Mouse (Mus musculus): ENCODE measurements around the gene Pnkd. TPM values are rescaled to one million over a fixed set of nuclear protein-coding genes. Genes with fewer than 3 reads are reported as not detected.

Pnkd gene
- polyA plus RNA-seq, 1 experiment from 2014 or later: 225 TPM

DNA sequence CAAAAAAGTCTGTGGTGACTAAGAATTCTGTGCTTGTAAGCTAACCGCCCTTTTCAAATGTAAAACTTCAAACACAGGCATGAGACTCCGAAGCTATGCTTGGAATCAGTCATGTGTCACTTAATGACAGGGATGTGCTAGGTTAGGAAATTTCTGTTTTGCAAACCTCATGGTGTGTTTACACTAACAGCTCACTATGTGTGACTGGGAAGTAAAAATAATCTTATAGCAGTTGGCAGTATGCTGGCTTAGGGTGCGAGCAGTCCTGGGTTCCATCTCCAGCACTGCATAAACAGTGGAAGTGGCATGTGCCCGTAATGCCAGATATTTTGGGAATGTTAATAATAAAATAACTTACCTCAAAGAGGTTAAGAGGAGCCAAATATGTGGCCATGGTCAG is 20.2 kb downstream of the Pnkd start:
- Histone ChIP-seq H3K4me3 (ENCODE audit: low read depth, low read length) (no peak overlapping the region), H3K4me1 (ENCODE audit: control insufficient read depth, insufficient read depth, low read length) (peaks cover 24% of the 10 kb centered on the region), H3K27me3 (ENCODE audit: control insufficient read depth, insufficient read depth, low read length) (no peaks in the 10 kb centered on the region), H3K36me3 (ENCODE audit: control insufficient read depth, insufficient read depth, low read length) (no peaks in the 10 kb centered on the region), H3K27ac (ENCODE audit: low read depth, low read length) (no peak overlapping the region), H3K4me2 (no peak overlapping the region), H3K9me3 (replicated peaks; ENCODE audit: control insufficient read depth, low read length) (no peaks in the 10 kb centered on the region), H3K9ac (ENCODE audit: low read depth, low read length) (no peak overlapping the region)
- no peak for ATAC-seq (replicated peaks; ENCODE audit: insufficient number of reproducible peaks, low FRiP score, low TSS enrichment)
- WGBS (ENCODE audit: insufficient replicate concordance): 64% methylated on average over 4 of the region's 4 CpGs

- H3K27me3 ChIP-seq (ENCODE audit: control insufficient read depth, insufficient read depth, low read length): no peaks in the 10 kb centered on the region
- H3K4me3 ChIP-seq (ENCODE audit: low read depth, low read length): peak within 1 kb of the TSS; percentile 73
- ATAC-seq (replicated peaks; ENCODE audit: insufficient number of reproducible peaks, low FRiP score, low TSS enrichment): no peak
- WGBS (ENCODE audit: insufficient replicate concordance): 92% methylated on average over 2 of the region's 2 CpGs
- no peak within 1 kb of the TSS for H3K9ac ChIP-seq (ENCODE audit: low read depth, low read length)
- H3K9me3 ChIP-seq (replicated peaks; ENCODE audit: control insufficient read depth, low read length): no peaks in the 10 kb centered on the region
- H3K4me1 ChIP-seq (ENCODE audit: control insufficient read depth, insufficient read depth, low read length): peaks cover 21% of the 10 kb centered on the region
- H3K36me3 ChIP-seq (ENCODE audit: control insufficient read depth, insufficient read depth, low read length): no peaks in the 10 kb centered on the region
- peak within 1 kb of the TSS; percentile 85 for H3K4me2 ChIP-seq
- H3K27ac ChIP-seq (ENCODE audit: low read depth, low read length): no peak within 1 kb of the TSS
Measured at GRCm38 (mm10) chr1:74305522-74305921, 20.8 kb downstream of the Pnkd start, which contains the start of gene Tmbim1. Gene Tmbim1 (minus strand): TSS chr1:74305622.

- Histone ChIP-seq H3K9ac (ENCODE audit: low read depth, low read length) (no peak overlapping the region), H3K4me2 (no peak overlapping the region), H3K36me3 (ENCODE audit: control insufficient read depth, insufficient read depth, low read length) (no peaks in the 10 kb centered on the region), H3K9me3 (replicated peaks; ENCODE audit: control insufficient read depth, low read length) (no peaks in the 10 kb centered on the region), H3K27ac (ENCODE audit: low read depth, low read length) (no peak overlapping the region), H3K4me1 (ENCODE audit: control insufficient read depth, insufficient read depth, low read length) (peaks cover 18% of the 10 kb centered on the region), H3K4me3 (ENCODE audit: low read depth, low read length) (no peak overlapping the region), H3K27me3 (ENCODE audit: control insufficient read depth, insufficient read depth, low read length) (no peaks in the 10 kb centered on the region)
- 96% methylated on average over 1 of the region's 1 CpGs for WGBS (ENCODE audit: insufficient replicate concordance)
- no peak for ATAC-seq (replicated peaks; ENCODE audit: insufficient number of reproducible peaks, low FRiP score, low TSS enrichment)
Measured at GRCm38 (mm10) chr1:74307146-74307545, 22.4 kb downstream of the Pnkd start.

DNA sequence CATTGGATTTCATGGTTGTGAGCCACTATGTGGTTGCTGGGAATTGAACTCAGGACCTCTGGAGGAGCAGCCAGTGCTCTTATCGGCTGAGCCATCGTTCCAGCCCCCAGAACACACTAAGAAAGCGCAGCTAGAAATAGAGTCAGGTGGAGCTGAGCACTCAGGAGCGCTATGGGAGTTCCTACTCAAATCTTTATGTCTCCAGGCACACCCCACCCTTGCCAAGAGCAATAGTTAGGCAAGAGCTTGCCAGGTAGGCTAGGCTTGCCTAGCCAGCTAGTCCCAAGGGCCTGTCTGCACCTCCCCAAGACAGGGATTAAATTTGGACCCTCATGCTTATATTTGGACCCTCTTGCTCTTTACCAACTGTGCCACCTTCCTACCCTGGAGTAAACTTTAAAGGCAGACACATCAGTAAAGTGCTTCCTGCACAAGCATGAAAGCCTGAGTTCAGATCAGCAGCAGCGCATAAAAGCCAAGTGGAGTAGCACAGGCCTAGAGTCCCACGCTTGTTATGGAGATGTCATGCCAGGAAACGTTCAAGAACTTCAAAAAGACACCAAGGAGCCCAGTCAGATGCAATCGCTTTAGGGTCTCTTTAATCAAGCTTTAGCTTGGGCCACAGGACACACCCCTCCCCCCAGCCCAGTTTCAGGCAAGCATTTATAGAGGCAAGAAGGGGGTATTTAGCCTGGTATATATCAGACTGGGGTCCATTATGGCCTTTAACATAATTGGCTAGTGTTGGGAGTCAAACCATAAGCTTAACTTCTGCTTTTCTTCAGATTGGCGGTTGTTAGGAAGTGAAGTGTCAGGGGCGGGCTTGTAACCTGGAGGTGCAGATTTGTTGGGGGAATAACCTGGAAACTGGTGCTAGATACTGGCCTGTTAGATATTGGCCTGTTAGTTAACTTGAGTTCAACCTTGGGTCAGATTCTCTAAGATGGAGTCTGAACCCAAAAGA is 23.6 kb downstream of the Pnkd start:
- Histone ChIP-seq H3K36me3 (ENCODE audit: control insufficient read depth, insufficient read depth, low read length) (no peaks in the 10 kb centered on the region), H3K4me3 (ENCODE audit: low read depth, low read length) (no peak overlapping the region), H3K9me3 (replicated peaks; ENCODE audit: control insufficient read depth, low read length) (no peaks in the 10 kb centered on the region), H3K4me1 (ENCODE audit: control insufficient read depth, insufficient read depth, low read length) (peaks cover 12% of the 10 kb centered on the region), H3K27ac (ENCODE audit: low read depth, low read length) (no peak overlapping the region), H3K4me2 (no peak overlapping the region), H3K9ac (ENCODE audit: low read depth, low read length) (no peak overlapping the region), H3K27me3 (ENCODE audit: control insufficient read depth, insufficient read depth, low read length) (no peaks in the 10 kb centered on the region)
- WGBS (ENCODE audit: insufficient replicate concordance): 68% methylated on average over 10 of the region's 10 CpGs
- no peak for ATAC-seq (replicated peaks; ENCODE audit: insufficient number of reproducible peaks, low FRiP score, low TSS enrichment)

DNA sequence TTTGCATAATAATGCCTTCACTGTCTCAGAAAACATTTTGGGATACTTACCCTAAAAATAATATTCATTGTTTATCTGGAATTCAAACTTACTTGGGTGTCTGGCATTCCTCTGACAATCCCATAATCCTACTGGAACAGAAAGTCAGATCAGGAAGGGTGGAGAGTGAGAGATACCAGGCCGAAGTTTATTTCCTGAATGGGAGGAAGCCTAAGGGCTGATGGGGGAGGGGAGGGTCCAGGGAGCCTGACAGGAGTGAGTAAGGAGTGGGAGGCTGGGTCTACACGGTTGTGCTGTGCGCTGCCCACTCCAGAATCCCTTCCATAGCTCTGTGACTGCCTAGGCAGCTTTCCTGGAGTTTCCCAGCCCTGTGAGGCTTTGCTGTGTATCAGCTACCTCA is 25.0 kb downstream of the Pnkd start:
- H3K4me2 ChIP-seq: no peak overlapping the region
- no peaks in the 10 kb centered on the region for H3K36me3 ChIP-seq (ENCODE audit: control insufficient read depth, insufficient read depth, low read length)
- H3K27ac ChIP-seq (ENCODE audit: low read depth, low read length): peak overlapping the region; percentile 84
- H3K27me3 ChIP-seq (ENCODE audit: control insufficient read depth, insufficient read depth, low read length): no peaks in the 10 kb centered on the region
- peak; percentile 71; the same call in 1 of the 2 replicates for ATAC-seq (replicated peaks; ENCODE audit: insufficient number of reproducible peaks, low FRiP score, low TSS enrichment)
- 0 out of 2 replicates have a peak overlapping the region, but pooled peaks have one; percentile 46 for H3K9ac ChIP-seq (ENCODE audit: low read depth, low read length)
- H3K4me3 ChIP-seq (ENCODE audit: low read depth, low read length): no peak overlapping the region
- H3K9me3 ChIP-seq (replicated peaks; ENCODE audit: control insufficient read depth, low read length): no peaks in the 10 kb centered on the region
- peaks cover 10% of the 10 kb centered on the region for H3K4me1 ChIP-seq (ENCODE audit: control insufficient read depth, insufficient read depth, low read length)
- WGBS (ENCODE audit: insufficient replicate concordance): 13% methylated on average over 3 of the region's 3 CpGs

- WGBS (ENCODE audit: insufficient replicate concordance): 1% methylated on average over 3 of the region's 3 CpGs
- Histone ChIP-seq H3K9ac (ENCODE audit: low read depth, low read length) (no peak overlapping the region), H3K4me1 (ENCODE audit: control insufficient read depth, insufficient read depth, low read length) (peaks cover 10% of the 10 kb centered on the region), H3K9me3 (replicated peaks; ENCODE audit: control insufficient read depth, low read length) (no peaks in the 10 kb centered on the region), H3K4me2 (no peak overlapping the region), H3K36me3 (ENCODE audit: control insufficient read depth, insufficient read depth, low read length) (no peaks in the 10 kb centered on the region), H3K27ac (ENCODE audit: low read depth, low read length) (0 out of 2 replicates have a peak overlapping the region, but pooled peaks have one; percentile 29), H3K27me3 (ENCODE audit: control insufficient read depth, insufficient read depth, low read length) (no peaks in the 10 kb centered on the region), H3K4me3 (ENCODE audit: low read depth, low read length) (no peak overlapping the region)
- ATAC-seq (replicated peaks; ENCODE audit: insufficient number of reproducible peaks, low FRiP score, low TSS enrichment): no peak
Measured at GRCm38 (mm10) chr1:74313049-74313692, 28.4 kb downstream of the Pnkd start.

DNA sequence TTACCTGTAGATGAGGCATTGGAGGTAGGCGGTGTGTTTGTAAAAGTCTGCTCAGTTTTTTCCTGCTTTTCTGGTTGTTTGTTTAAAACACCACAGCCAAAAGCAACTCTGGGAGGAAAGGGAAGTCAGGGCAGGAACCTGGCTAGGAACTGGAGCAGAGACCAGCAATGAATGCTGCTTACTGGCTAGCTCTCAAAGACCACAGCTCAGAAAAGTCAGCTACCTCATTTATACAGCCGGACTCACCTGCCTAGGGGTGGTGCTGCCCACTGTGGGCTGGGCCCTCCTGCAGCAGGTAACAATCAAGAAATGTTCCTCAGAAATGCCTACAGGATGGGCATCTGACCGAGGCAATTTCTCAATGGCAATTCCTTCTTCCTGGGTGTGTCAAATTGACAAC is 30.1 kb downstream of the Pnkd start:
- Histone ChIP-seq H3K27ac (ENCODE audit: low read depth, low read length) (no peak overlapping the region), H3K9ac (ENCODE audit: low read depth, low read length) (no peak overlapping the region), H3K4me2 (no peak overlapping the region), H3K9me3 (replicated peaks; ENCODE audit: control insufficient read depth, low read length) (no peaks in the 10 kb centered on the region), H3K4me1 (ENCODE audit: control insufficient read depth, insufficient read depth, low read length) (peaks cover 3% of the 10 kb centered on the region), H3K36me3 (ENCODE audit: control insufficient read depth, insufficient read depth, low read length) (no peaks in the 10 kb centered on the region), H3K4me3 (ENCODE audit: low read depth, low read length) (no peak overlapping the region), H3K27me3 (ENCODE audit: control insufficient read depth, insufficient read depth, low read length) (no peaks in the 10 kb centered on the region)
- 77% methylated on average over 3 of the region's 3 CpGs for WGBS (ENCODE audit: insufficient replicate concordance)
- ATAC-seq (replicated peaks; ENCODE audit: insufficient number of reproducible peaks, low FRiP score, low TSS enrichment): no peak

DNA sequence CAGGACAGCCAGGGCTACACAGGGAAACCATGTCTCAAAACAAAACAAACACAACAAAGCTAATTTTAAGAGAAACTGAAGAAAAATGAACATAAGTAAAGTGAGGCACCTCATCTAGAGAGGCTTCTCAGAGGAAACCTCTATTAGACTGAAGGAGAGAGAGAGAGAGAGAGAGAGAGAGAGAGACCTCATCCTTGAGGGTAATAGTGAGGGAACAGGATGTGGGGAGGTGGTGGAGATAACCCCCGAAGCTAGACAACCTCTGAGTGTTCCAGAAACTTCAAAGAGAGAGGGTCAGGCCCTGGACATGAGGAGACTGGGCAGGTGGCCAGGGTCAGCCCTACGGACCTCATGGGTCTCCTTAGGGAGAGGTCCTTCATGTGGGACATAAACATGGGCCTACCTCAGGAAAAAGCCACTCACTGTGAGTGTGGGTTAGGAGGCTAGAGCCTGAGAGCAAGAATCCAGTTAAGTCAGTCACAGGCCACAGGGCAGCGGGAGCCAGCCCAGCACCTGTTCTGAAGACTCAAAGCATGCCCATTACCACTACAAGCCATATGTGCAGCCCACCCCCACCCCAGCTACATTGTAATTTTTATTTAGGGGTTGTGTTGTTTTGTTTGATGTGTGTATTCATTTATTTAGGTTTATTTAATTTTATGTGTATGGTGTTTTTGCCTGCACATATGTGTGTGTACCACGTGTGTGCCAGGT is 31.5 kb downstream of the Pnkd start:
- H3K36me3 ChIP-seq (ENCODE audit: control insufficient read depth, insufficient read depth, low read length): no peaks in the 10 kb centered on the region
- no peak overlapping the region for H3K9ac ChIP-seq (ENCODE audit: low read depth, low read length)
- no peaks in the 10 kb centered on the region for H3K27me3 ChIP-seq (ENCODE audit: control insufficient read depth, insufficient read depth, low read length)
- WGBS (ENCODE audit: insufficient replicate concordance): 68% methylated on average over 4 of the region's 4 CpGs
- H3K4me3 ChIP-seq (ENCODE audit: low read depth, low read length): no peak overlapping the region
- no peak overlapping the region for H3K4me2 ChIP-seq
- no peak overlapping the region for H3K27ac ChIP-seq (ENCODE audit: low read depth, low read length)
- H3K9me3 ChIP-seq (replicated peaks; ENCODE audit: control insufficient read depth, low read length): no peaks in the 10 kb centered on the region
- peaks cover 2% of the 10 kb centered on the region for H3K4me1 ChIP-seq (ENCODE audit: control insufficient read depth, insufficient read depth, low read length)
- ATAC-seq (replicated peaks; ENCODE audit: insufficient number of reproducible peaks, low FRiP score, low TSS enrichment): no peak
